Mouse (Mus musculus) left cerebral cortex, adult 11 months (tissue): ENCODE results near the gene Btbd2.

ENCODE experiments used
- DNase-seq: peaks from one replicate; pipeline ENCODE4 v3.0.0; 2022; ENCODE audit warnings: low spot score

Gene Btbd2

DNA sequence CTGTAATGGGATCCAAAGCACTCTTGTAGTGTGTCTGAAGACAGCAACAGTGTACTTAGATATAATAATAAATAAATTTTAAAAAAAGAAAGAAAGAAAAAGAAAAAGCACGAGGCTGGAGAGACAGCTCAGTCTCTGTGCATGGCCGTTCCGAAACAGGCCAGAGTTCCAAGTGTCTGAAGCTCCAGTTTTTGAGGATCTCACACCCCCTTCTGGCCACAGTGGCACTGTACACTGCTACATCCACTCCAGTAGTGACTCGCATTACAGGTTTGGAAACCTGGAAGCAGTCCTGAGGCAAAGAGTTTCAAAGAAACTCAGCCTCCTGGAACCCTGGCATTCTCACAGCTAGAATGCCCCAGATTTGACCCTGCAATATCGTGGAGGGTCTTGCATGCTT, 31.0 kb upstream of the Btbd2 start:
- no peak for DNase-seq

- DNase-seq: no peak
These were observed 29.7 kb upstream of the Btbd2 start for GRCm38 (mm10) chr10:80686617-80687016.

- DNase-seq: no peak
These were observed 28.1 kb upstream of the Btbd2 start for GRCm38 (mm10) chr10:80684984-80685383.

DNA sequence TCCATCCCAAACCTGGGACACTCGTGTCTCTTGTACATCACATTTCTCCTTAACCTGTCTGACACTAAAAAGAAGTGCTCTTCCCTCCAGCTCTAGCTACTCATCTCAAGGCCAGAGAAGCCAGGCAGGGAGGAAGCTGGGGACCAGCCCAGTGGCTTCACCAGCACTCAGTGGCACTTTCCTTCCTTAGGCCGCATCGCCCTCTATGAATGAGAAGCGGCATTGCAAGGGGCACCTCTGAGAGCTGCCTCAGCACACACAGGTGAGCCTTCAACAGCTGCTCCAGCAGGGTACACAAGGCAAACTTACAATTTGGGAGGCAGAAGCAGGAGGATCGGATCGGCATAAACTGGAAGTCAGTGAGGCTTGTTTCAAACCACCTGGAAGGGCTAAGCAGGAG, 27.3 kb upstream of the Btbd2 start:
- DNase-seq: no peak

- no peak for DNase-seq
These were observed 26.8 kb upstream of the Btbd2 start for GRCm38 (mm10) chr10:80683647-80684046.

DNA sequence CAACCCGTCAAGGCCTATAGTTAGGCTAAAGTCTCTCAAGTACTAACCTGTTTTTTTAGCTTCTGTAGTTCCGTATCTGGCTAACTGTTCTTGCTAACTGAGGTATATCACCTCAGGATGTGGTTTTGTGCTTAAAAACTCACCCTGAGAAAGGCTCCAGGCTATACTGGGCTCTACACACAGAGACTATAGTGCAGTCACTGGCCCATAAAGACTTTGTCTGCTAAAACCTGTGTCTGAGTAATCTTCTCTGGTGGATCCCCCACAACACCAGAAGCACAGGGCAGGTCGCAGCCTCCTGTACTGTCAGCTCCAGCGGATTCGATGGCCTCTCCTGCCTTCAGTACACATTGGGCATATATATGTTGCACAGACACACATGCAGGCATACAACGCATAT, 25.1 kb upstream of the Btbd2 start:
- DNase-seq: no peak

- no peak for DNase-seq
These were observed 23.4 kb upstream of the Btbd2 start for GRCm38 (mm10) chr10:80680260-80680696.

- DNase-seq: no peak
These were observed 22.8 kb upstream of the Btbd2 start for GRCm38 (mm10) chr10:80679556-80680259.

DNA sequence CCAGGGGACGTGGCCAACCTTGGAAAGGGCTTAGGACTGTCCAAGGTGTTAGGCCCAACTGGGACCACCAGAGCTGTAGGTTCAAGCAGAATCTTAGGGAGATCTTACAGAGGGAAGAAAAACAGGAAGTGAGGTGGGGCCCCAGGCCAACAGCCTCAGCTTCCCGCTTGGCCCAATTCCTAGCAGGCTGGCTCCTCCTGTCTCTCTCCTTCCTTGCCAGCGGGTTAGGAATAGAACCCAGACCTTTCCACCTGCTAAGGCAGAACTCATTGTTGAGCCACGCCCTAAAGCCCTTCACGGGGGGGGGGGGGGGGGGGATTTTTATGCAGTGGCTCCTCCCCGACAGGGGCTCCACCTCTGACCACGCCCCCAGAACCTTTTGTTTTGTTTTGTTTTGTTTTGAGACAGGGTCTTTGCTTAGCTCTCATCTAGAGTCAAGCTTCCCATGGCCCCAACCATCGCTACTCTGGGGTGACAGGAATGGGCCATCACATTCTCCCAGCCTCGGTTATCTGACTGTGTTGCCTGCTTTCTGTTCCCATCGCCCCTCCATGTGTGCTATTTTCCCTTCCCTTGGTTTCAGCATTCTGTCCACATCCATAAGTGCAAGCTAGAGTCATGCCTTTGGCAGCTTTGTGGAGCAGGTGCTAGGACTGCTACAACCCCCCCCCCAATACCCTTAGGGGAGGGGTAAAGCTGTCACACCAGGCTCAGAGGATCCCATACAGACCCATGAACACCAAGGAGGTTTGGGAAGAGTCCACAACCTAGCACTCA, 21.9 kb upstream of the Btbd2 start:
- no peak for DNase-seq

GRCm38 (mm10) chr10:80677942-80678436, 21.1 kb upstream of the Btbd2 start, which contains the start of gene Mknk2:
Mknk2 (minus strand) TSS chr10:80678112.
- peak; percentile 74 for DNase-seq

DNA sequence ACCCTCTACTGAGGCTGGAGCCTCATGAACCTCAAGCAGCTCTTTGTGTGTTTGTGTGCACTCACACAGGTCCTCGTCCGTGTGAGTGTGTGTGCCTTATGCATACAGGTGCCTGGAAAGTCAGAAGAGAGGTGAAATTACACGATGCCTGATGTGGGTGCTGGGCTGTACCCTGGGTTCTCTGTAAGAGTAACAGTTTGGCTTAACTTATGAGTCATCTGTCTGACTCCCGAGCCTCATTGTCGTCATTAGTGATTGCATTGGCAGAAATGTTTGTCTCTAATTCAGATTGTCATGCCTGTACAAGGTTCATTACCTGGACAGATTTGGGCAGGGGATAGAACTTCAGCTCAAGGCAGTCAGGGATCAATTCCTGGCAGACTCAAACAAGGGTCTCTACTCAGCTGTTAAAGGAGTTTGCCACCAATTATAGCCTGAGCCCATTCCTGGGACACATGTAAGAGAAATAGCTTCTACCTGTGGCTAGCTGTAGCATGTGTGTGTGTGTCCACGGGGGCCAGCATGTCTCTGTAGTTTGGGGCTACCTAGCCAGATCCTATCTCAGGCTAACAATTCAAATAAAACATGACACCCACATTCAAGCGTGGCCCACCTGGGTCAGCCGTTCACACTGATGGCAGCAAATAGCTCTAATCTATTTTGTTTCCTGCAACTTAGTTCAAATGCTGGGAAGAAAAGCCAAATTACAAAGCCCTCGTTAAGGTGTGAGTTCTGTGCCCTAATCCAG, 20.4 kb upstream of the Btbd2 start:
- no peak for DNase-seq

DNA sequence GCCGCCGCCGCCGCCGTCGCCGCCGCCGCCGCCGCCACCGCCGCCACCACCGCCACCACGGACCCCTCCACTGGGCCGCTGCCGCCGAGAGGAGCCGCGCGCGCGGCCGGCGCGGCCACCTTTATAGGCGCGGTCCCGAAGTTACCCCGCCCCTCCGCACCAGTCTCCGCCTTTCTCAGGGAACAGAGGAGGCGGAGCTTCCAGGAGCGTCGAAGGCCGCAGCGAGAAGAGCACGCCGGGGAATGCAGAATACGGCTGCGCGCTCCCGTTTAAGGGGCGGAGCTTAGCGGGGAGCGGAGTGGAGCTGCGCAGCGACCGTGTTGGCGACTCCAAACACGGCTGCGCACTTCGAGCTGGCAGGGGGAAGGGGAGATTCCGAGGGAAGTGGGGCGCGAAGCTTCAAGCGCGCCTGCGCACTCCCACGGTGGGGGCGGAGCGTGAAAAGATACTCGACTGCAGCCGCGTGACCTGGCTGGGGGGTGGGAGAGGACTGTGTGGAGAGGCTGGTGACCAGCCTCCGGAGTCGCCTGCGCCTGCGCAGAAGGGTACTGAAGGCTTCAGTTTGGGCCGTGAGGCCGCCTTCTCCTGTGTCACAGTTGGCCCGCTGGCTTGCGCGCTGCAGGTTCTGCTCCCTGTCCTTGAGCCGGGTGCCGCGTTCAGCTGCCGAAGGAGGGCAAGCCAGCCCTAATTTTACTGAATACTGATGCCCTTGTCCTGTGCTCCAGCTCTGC, 19.5 kb upstream of the Btbd2 start:
- peak; percentile 99 for DNase-seq

GRCm38 (mm10) chr10:80675405-80676197, 18.7 kb upstream of the Btbd2 start:
- no peak for DNase-seq

DNA sequence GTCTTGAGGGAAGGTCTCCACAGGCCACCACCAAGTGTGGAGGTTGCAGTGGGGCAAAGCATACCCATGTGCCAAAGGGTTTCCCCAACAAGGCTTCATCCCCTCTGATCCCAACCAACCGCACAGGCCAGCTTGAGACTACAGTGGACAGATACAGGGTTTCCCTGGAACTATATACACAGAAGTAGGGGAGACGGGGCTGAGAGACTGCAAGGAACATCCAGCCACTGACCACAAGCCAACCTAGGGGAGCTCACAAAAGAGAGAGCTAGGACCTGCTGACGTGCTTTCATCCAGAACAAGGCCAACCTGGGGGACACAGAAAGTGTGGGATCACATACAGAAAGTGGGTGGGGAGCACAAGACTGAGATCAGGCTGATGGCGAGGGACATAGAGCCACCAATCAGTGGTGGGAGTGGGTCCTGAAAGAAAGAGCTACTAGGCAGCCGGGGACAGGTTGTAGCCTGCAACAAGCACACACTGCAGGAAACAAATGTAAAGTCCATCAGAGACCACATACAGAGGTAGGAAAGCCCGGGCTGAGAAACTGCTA, 18.1 kb upstream of the Btbd2 start:
- no peak for DNase-seq

GRCm38 (mm10) chr10:80674161-80674711, 17.4 kb upstream of the Btbd2 start:
- no peak for DNase-seq

- DNase-seq: no peak
These were observed 16.8 kb upstream of the Btbd2 start for GRCm38 (mm10) chr10:80673690-80674089.

- DNase-seq: no peak
These were observed 15.2 kb upstream of the Btbd2 start for GRCm38 (mm10) chr10:80671936-80672690.

DNA sequence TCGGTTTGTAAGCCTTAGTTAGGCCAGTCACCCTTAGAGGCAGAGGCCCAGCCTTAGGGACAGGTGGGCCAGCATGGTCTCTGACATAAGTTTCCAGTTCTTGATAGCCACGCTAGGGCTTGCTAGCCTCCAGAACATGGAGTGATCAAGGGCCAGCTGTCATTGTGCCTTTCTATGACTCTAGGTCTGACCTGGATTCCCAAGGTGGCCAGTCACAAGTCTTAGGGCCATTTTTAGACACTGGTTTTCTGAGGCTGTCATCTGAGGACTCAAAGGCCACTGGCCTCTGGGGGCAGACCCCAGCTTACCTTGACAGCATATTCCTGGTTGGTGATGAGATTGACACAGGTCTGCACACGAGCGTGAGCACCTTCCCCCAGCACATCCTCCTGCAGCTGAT, 14.4 kb upstream of the Btbd2 start:
- DNase-seq: no peak

DNA sequence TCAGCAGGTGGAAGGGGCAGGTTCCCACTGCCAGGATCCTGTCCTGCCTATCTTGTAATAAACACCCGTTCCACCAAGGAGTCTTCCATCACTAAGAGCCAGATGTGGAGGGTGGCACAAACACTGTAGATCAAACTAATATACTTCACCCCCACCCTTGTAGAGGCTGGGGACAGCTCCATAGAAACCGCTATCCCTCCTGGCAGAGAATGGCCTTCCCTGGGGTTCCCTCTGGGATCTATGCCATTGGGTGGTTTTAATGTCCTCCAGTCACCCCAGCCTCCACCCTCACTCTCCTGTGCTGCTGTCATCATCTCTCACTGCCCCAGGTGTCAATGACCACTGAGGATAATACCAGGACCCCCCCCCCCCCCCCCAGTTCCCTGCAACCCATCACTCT, 13.7 kb upstream of the Btbd2 start:
- DNase-seq: no peak
